Mouse (Mus musculus): ENCODE data around the gene Ints12. TPM values are rescaled to one million over a fixed set of nuclear protein-coding genes. Genes with fewer than 3 reads are reported as not detected.

Ints12 gene
- polyA plus RNA-seq, 1 experiment, result not detected

DNA sequence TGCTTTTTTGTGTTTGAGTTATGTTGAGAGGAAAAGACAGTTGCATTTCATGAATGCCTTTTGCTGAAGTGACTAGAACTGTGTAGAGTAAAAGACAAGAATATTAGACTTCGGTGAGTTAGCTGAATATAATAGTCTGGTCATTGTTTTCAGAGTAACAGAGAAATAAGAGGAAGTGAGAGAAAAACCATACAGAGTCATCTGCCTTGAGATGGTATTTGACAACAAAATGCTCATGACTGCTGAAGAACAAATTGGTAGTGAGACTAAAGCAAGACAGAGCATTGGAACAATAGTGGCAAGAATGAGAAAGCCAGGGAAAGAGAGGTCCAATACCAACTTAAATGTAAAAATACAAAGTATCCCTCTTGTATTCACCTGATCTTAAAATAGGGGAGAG is 1.3 kb downstream of the Ints12 start:
- Histone ChIP-seq H3K4me3 (ENCODE audit: insufficient read depth, low read depth, low read length) (no peak overlapping the region), H3K4me1 (ENCODE audit: control insufficient read depth, insufficient read depth, low read length) (no peaks in the 10 kb centered on the region), H3K27ac (ENCODE audit: insufficient read depth, low read depth, low read length) (no peak overlapping the region)
- TF ChIP-seq CTCF (IDR thresholded peaks at IDR 0.05; ENCODE audit: insufficient read depth, low read depth, low read length) (no peak), POLR2A (IDR thresholded peaks at IDR 0.05; ENCODE audit: insufficient read depth, low read depth, low read length) (no peak)
- 82% methylated on average over 1 of the region's 1 CpGs for WGBS

DNA sequence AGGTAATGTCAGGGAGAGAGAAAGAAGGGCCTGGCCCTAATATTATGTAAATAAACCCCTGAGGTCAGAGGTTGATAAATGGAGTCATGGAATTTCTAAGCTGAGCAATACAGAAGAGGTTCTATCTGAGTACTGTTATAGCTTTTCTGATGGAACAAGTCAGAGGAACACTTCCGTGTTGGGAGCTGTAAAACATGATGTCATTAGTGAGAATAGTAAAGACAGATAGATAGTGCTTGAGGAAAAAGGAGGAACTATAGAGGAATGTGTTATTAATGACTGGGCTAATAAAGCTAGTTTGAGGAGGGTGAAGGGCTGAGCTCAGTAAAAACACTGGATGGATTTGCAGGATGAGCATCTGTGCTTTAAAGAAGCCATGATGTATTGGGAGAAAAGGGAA is 2.7 kb downstream of the Ints12 start:
- TF ChIP-seq POLR2A (IDR thresholded peaks at IDR 0.05; ENCODE audit: insufficient read depth, low read depth, low read length), result no peak
- TF ChIP-seq CTCF (IDR thresholded peaks at IDR 0.05; ENCODE audit: insufficient read depth, low read depth, low read length), result no peak
- H3K4me3 ChIP-seq (ENCODE audit: insufficient read depth, low read depth, low read length), result no peak overlapping the region
- WGBS, result 68% methylated on average over 1 of the region's 1 CpGs

DNA sequence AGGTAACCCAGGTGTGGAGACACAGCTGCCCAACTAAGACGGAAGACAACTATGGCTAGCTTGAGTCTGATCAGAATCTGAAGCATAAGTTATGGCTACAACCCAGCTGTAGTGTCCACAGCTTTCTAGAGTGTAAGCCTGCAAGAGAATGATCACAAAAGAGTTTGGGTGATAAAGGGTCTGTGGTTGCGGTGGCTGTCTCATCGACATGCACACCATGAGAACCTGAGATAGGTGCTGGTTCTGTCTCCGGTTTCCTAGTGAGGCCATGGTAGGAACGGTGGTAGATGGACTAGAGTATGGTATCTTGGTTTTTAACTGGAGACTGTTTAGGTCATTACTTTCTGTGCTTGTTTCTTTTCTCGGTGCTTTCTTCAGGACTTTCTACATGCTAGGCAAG is 6.3 kb downstream of the Ints12 start:
- 96% methylated on average over 6 of the region's 6 CpGs for WGBS
- Histone ChIP-seq H3K4me3 (ENCODE audit: insufficient read depth, low read depth, low read length) (no peak overlapping the region), H3K27ac (ENCODE audit: insufficient read depth, low read depth, low read length) (no peak overlapping the region), H3K4me1 (ENCODE audit: control insufficient read depth, insufficient read depth, low read length) (no peaks in the 10 kb centered on the region)
- TF ChIP-seq CTCF (IDR thresholded peaks at IDR 0.05; ENCODE audit: insufficient read depth, low read depth, low read length) (no peak), POLR2A (IDR thresholded peaks at IDR 0.05; ENCODE audit: insufficient read depth, low read depth, low read length) (no peak)

More for the DNA sequence above, 2.7 kb downstream of the Ints12 start:
- Histone ChIP-seq H3K4me1 (ENCODE audit: control insufficient read depth, insufficient read depth, low read length) (no peaks in the 10 kb centered on the region), H3K27ac (ENCODE audit: insufficient read depth, low read depth, low read length) (no peak overlapping the region)

DNA sequence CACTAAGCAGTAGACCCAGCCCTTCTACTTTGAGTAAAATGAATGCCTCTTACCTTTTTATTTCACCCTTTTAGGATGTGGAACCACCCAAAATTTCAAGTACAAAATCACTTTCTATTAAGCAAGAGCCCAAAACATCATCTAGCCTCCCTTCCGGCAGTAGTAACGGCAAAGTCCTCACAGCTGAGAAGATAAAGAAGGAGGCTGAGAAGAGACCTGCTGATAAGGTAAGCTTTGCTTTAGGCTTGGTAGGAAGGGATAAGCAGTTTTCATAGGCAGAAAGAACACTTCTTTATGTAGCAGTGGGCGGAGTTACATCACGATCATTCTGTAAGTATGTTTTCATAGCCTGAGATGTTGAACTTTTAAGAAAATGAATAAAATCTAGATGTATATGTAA is 6.7 kb downstream of the Ints12 start:
- no peak overlapping the region for H3K4me3 ChIP-seq (ENCODE audit: insufficient read depth, low read depth, low read length)
- TF ChIP-seq CTCF (IDR thresholded peaks at IDR 0.05; ENCODE audit: insufficient read depth, low read depth, low read length), result no peak
- WGBS, result 93% methylated on average over 4 of the region's 4 CpGs
- H3K27ac ChIP-seq (ENCODE audit: insufficient read depth, low read depth, low read length), result no peak overlapping the region
- H3K4me1 ChIP-seq (ENCODE audit: control insufficient read depth, insufficient read depth, low read length), result no peaks in the 10 kb centered on the region

DNA sequence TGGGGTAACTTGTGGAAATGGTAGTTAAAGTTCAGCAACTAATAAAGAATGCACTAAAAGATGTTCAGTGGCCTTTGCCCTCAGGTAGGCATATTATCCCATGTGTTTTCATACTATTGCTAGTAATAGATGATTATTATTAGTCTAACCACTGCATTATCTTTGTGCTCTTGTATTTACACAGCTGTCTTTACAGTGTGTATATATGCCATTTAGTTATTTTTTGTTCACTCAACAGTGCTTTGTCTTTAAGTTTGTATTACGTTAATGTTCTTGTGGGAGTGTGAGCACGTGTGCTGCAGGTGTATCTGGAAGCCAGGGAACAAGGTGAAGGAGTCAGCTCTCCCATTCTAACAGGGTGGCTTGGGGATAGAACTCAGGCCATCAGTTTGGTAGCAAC is 7.3 kb downstream of the Ints12 start:
- WGBS, result 89% methylated on average over 2 of the region's 2 CpGs
- Histone ChIP-seq H3K27ac (ENCODE audit: insufficient read depth, low read depth, low read length) (no peak overlapping the region), H3K4me1 (ENCODE audit: control insufficient read depth, insufficient read depth, low read length) (no peaks in the 10 kb centered on the region), H3K4me3 (ENCODE audit: insufficient read depth, low read depth, low read length) (no peak overlapping the region)
- TF ChIP-seq CTCF (IDR thresholded peaks at IDR 0.05; ENCODE audit: insufficient read depth, low read depth, low read length) (no peak), POLR2A (IDR thresholded peaks at IDR 0.05; ENCODE audit: insufficient read depth, low read depth, low read length) (no peak)

DNA sequence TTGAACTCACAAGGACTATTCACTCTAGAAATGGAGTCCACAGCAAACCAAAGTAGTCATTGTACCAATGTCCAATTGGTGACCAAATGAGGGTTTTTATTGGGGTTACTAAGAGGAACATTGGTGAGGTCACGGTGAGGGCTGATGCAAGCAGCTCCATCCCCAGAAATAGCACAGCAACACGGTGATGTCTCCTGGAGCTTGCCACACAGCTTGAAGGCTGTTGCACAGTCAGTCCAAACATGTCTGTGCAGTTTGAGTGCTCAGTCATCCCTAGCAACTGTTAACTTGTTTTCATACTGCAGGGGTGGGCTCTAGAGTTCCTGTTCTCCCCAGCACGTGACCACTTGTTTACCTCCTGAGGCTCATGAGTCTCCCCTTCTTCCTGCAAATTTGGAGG is 12.1 kb downstream of the Ints12 start:
- H3K4me1 ChIP-seq (ENCODE audit: control insufficient read depth, insufficient read depth, low read length), result no peaks in the 10 kb centered on the region
- H3K27ac ChIP-seq (ENCODE audit: insufficient read depth, low read depth, low read length), result no peak overlapping the region
- 85% methylated on average over 3 of the region's 3 CpGs for WGBS
- H3K4me3 ChIP-seq (ENCODE audit: insufficient read depth, low read depth, low read length), result no peak overlapping the region
- no peak for TF ChIP-seq POLR2A (IDR thresholded peaks at IDR 0.05; ENCODE audit: insufficient read depth, low read depth, low read length)
- TF ChIP-seq CTCF (IDR thresholded peaks at IDR 0.05; ENCODE audit: insufficient read depth, low read depth, low read length), result no peak

DNA sequence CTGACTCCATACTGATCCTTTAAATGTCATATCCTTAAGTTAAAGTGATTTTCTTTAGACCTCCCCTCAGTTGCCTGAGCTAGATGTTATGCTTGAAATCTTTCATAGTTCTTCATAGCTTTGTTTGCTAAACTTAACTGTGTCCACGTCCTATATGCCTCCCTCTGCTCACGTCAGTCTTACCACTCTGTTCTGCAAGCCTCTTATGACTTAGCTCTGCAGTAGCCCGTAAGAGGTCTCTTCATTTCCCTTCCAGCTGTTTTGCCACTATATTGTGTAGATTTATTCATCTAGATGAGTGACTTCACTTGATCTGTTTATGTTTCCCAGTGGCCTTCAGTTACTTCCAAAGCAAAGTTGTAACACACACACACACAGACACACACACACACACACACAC is 12.8 kb downstream of the Ints12 start:
- 88% methylated on average over 3 of the region's 3 CpGs for WGBS
- no peak overlapping the region for H3K27ac ChIP-seq (ENCODE audit: insufficient read depth, low read depth, low read length)
- TF ChIP-seq CTCF (IDR thresholded peaks at IDR 0.05; ENCODE audit: insufficient read depth, low read depth, low read length), result no peak
- TF ChIP-seq POLR2A (IDR thresholded peaks at IDR 0.05; ENCODE audit: insufficient read depth, low read depth, low read length), result no peak

DNA sequence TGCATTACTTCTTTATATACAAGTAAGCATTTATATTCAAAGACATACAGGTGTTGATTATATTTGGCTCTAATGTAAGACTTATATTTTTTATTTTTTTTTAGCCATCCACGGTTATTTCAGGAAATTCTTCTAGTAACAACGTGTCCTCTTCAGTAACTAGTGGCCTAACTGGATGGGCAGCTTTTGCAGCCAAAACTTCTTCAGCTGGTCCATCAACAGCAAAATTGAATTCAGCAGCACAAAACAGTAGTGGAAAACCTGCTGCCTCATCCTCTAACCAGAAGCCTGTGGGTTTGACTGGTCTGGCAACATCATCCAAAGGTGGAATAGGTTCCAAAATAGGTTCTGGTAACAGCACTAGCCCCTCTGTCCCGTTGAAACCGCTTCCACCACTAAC is 17.1 kb downstream of the Ints12 start:
- Histone ChIP-seq H3K4me3 (ENCODE audit: insufficient read depth, low read depth, low read length) (no peak overlapping the region), H3K27ac (ENCODE audit: insufficient read depth, low read depth, low read length) (no peak overlapping the region), H3K4me1 (ENCODE audit: control insufficient read depth, insufficient read depth, low read length) (no peaks in the 10 kb centered on the region)
- TF ChIP-seq POLR2A (IDR thresholded peaks at IDR 0.05; ENCODE audit: insufficient read depth, low read depth, low read length) (no peak), CTCF (IDR thresholded peaks at IDR 0.05; ENCODE audit: insufficient read depth, low read depth, low read length) (no peak)
- 94% methylated on average over 4 of the region's 4 CpGs for whole genome bisulfite sequencing

More for the DNA sequence above, 12.8 kb downstream of the Ints12 start:
- H3K4me3 ChIP-seq (ENCODE audit: insufficient read depth, low read depth, low read length), result no peak overlapping the region
- no peaks in the 10 kb centered on the region for H3K4me1 ChIP-seq (ENCODE audit: control insufficient read depth, insufficient read depth, low read length)

DNA sequence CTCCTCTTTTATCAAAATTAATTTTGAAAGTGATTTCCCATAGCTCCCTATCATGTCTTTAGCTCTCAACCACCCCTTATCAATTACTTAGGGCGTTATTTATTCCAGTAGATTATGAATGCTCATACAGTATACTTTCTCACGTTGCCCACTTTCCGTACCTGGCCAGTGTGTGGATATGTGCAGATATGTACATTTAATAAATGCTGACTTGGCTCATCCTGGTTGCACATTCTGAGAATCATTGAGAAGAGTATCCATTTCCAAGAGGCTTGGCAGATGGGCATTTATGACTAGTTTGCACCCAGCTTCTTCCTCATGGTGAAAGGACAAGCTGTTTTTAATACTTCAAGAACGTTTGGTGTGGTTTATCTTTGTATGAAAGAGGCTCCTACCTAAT is 18.2 kb downstream of the Ints12 start:
- H3K27ac ChIP-seq (ENCODE audit: insufficient read depth, low read depth, low read length), result no peak overlapping the region
- whole genome bisulfite sequencing, result 95% methylated on average over 4 of the region's 4 CpGs
- TF ChIP-seq CTCF (IDR thresholded peaks at IDR 0.05; ENCODE audit: insufficient read depth, low read depth, low read length), result no peak
- H3K4me3 ChIP-seq (ENCODE audit: insufficient read depth, low read depth, low read length), result no peak overlapping the region
- H3K4me1 ChIP-seq (ENCODE audit: control insufficient read depth, insufficient read depth, low read length), result no peaks in the 10 kb centered on the region

DNA sequence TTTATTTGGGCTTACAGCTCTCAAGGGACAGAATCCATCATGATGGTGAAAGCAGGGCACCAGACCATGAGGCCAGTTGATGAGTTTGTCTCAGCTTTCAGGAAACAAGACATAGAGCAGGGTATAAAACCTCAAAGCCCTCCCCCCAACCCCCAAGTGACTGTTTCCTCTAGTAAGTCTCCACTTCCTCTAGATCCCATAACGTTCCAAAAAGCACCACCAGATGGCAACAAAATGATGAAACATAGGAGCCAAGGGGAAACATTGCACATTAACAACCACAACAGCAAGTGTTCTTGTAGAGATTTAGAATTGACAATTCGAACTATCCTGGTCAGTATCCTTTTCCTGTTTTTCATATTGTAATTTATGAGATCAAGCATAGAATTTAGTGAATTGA is 20.1 kb downstream of the Ints12 start:
- TF ChIP-seq POLR2A (IDR thresholded peaks at IDR 0.05; ENCODE audit: insufficient read depth, low read depth, low read length) (no peak), CTCF (IDR thresholded peaks at IDR 0.05; ENCODE audit: insufficient read depth, low read depth, low read length) (no peak)
- 22% methylated on average over 2 of the region's 2 CpGs for WGBS
- Histone ChIP-seq H3K27ac (ENCODE audit: insufficient read depth, low read depth, low read length) (no peak overlapping the region), H3K4me3 (ENCODE audit: insufficient read depth, low read depth, low read length) (no peak overlapping the region), H3K4me1 (ENCODE audit: control insufficient read depth, insufficient read depth, low read length) (no peaks in the 10 kb centered on the region)

Data from olfactory bulb, adult 2 months (tissue).